ENCODE assay signal across 27 mouse cellular contexts in the genomic region with DNA sequence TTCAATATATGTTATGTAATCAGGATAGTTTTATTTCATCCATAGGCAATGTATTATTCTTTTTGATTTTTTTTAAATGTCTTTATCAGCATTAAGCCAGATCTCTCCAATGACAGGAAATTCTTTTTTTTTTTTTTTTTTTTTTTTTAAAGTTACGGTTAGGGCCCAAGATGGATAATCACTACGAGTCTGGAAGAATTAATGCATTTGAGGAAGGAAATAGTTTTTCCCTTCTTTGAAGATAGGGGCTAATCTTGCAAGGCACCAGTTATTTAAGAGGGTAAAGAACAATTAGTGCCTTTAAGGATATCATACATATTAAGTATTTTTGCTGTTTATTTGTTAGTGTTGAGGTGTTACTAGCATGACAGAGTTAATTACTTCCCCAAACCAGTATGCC.
A peak's percentile ranks its signal among the peaks of the same experiment; 100 is the strongest.
DNase-seq lines count a peak whose midpoint lies in the region; ATAC-seq and TF ChIP-seq lines count a peak whose summit lies in the region.
"Had no signal": no experiment of that assay in that cellular context is flagged by ENCODE, and none has a peak within 500 bp of the region (broad histone marks: within the 10 kb centered on the region; RNA-seq: fewer than 3 reads in every experiment).

No protein-coding gene starts in this region.

- ATAC-seq in lung, embryonic 15.5 days (ENCODE audit: borderline replicate concordance, extremely low read depth, low FRiP score, low TSS enrichment): no peak
- no peak for ATAC-seq in lung, postnatal 0 days
- peak; percentile 28; the same call in 1 of the 2 replicates for ATAC-seq in megakaryocyte progenitor cell, adult 5-6 weeks (replicated peaks; ENCODE audit: poor library complexity)
- ATAC-seq in stomach, postnatal 0 days (ENCODE audit: low FRiP score, low TSS enrichment): no peak
- no peak for ATAC-seq in hindbrain, embryonic 16.5 days
- ATAC-seq: activated CD4-positive, CD25-positive, alpha-beta regulatory T cell, adult 4 months; CD4-positive, CD25-positive, alpha-beta regulatory T cell, adult 4 months; forebrain, embryonic 13.5 days; forebrain, embryonic 16.5 days; intestine, postnatal 0 days had no signal

- no peaks in the 10 kb centered on the region for H3K9me3 ChIP-seq in lung, embryonic 15.5 days
- no peaks in the 10 kb centered on the region for H3K9me3 ChIP-seq in lung, postnatal 0 days (ENCODE audit: low read length)
- H3K9me3 ChIP-seq in MEL (replicated peaks; ENCODE audit: insufficient read depth, low read length): no peaks in the 10 kb centered on the region
- no peaks in the 10 kb centered on the region for H3K9me3 ChIP-seq in stomach, postnatal 0 days (ENCODE audit: control insufficient read depth, low read length)
- H3K9me3 ChIP-seq in hindbrain, embryonic 16.5 days (ENCODE audit: control insufficient read depth, low read length): no peaks in the 10 kb centered on the region
- H3K9me3 ChIP-seq: forebrain, embryonic 10.5 days; forebrain, embryonic 13.5 days; heart, embryonic 12.5 days; heart, embryonic 15.5 days; hindbrain, embryonic 10.5 days; hindbrain, embryonic 13.5 days had no signal

- no peak for DNase-seq in lung, postnatal 0 days (ENCODE audit: low spot score)
- peak; percentile 85 for DNase-seq in MEL (ENCODE audit: low read depth, low spot score)
- DNase-seq in stomach, postnatal 0 days (ENCODE audit: low spot score): no peak
- DNase-seq in gastrocnemius, postnatal 25 days: no peak
- no peak for DNase-seq in heart, adult 8-10 months (ENCODE audit: low spot score)
- DNase-seq: adrenal gland, postnatal 10 days; adrenal gland, postnatal 36 days; cerebellum, adult 11 months; cerebellum, adult 2 months; cerebellum, adult 9-11 months; cerebellum, postnatal 36 days; gastrocnemius, postnatal 10 days; heart, postnatal 10 days; heart, postnatal 36 days had no signal

- no peak overlapping the region for H3K9ac ChIP-seq in lung, embryonic 15.5 days
- H3K9ac ChIP-seq in lung, postnatal 0 days (replicated peaks; ENCODE audit: low read depth): no peak overlapping the region
- no peak overlapping the region for H3K9ac ChIP-seq in MEL (ENCODE audit: control insufficient read depth, low read depth, low read length, poor library complexity, severe bottlenecking)
- H3K9ac ChIP-seq in stomach, postnatal 0 days (ENCODE audit: low read length): no peak overlapping the region
- no peak overlapping the region for H3K9ac ChIP-seq in hindbrain, embryonic 16.5 days (ENCODE audit: low read depth, low read length)
- H3K9ac ChIP-seq: forebrain, embryonic 13.5 days; heart, embryonic 15.5 days; hindbrain, embryonic 13.5 days had no signal

- WGBS in lung, embryonic 15.5 days: 40% methylated on average over 2 of the region's 2 CpGs
- WGBS in lung, postnatal 0 days: 57% methylated on average over 2 of the region's 2 CpGs
- 34% methylated on average over 2 of the region's 2 CpGs for WGBS in stomach, postnatal 0 days
- WGBS in hindbrain, embryonic 16.5 days: 87% methylated on average over 2 of the region's 2 CpGs

- H3K4me1 ChIP-seq in lung, embryonic 15.5 days: peaks cover 25% of the 10 kb centered on the region
- H3K4me1 ChIP-seq in lung, postnatal 0 days (ENCODE audit: insufficient read depth, low read depth, low read length): no peaks in the 10 kb centered on the region
- peaks cover 28 to 35% of the 10 kb centered on the region in 2 experiments for H3K4me1 ChIP-seq in MEL (ENCODE audit: control insufficient read depth in 1 of 2, insufficient read depth in 2 of 2, low read length in 2 of 2)
- peaks cover 5% of the 10 kb centered on the region for H3K4me1 ChIP-seq in stomach, postnatal 0 days (replicated peaks; ENCODE audit: control insufficient read depth, insufficient read depth)
- H3K4me1 ChIP-seq in hindbrain, embryonic 16.5 days (ENCODE audit: control insufficient read depth, insufficient read depth, low read depth, low read length): peaks cover 5% of the 10 kb centered on the region

- no peak for TF ChIP-seq CTCF in lung, postnatal 0 days (IDR thresholded peaks at IDR 0.05)
- TF ChIP-seq CTCF in MEL (IDR thresholded peaks at IDR 0.05 in 2 of 3, conservative IDR thresholded peaks at IDR 0.05 in 1 of 3; ENCODE audit: control insufficient read depth in 1 of 3, insufficient read depth in 1 of 3, low read depth in 2 of 3, low read length in 3 of 3, poor library complexity in 1 of 3, severe bottlenecking in 1 of 3): no peak
- no peak for TF ChIP-seq CTCF in stomach, postnatal 0 days (IDR thresholded peaks at IDR 0.05; ENCODE audit: low read depth)

- no peak overlapping the region for H3K4me3 ChIP-seq in lung, embryonic 15.5 days
- no peak overlapping the region for H3K4me3 ChIP-seq in lung, postnatal 0 days (ENCODE audit: low read depth, low read length)
- no peak overlapping the region for H3K4me3 ChIP-seq in MEL (ENCODE audit: control insufficient read depth in 1 of 2, insufficient read depth in 1 of 2, low read depth in 2 of 2, low read length in 2 of 2)
- no peak overlapping the region for H3K4me3 ChIP-seq in stomach, postnatal 0 days (ENCODE audit: low read depth, low read length)
- no peak overlapping the region for H3K4me3 ChIP-seq in hindbrain, embryonic 16.5 days (ENCODE audit: low read length)
- H3K4me3 ChIP-seq: forebrain, embryonic 10.5 days; forebrain, embryonic 13.5 days; heart, embryonic 12.5 days; heart, embryonic 15.5 days; hindbrain, embryonic 10.5 days; hindbrain, embryonic 13.5 days had no signal

- no peak for TF ChIP-seq RAD21 in MEL (IDR thresholded peaks at IDR 0.05; ENCODE audit: low read depth, low read length)

- TF ChIP-seq EP300 in lung, postnatal 0 days (IDR thresholded peaks at IDR 0.05): no peak
- TF ChIP-seq EP300 in MEL (IDR thresholded peaks at IDR 0.05; ENCODE audit: low read depth in 1 of 2, low read length in 2 of 2): peak; percentile 97
- TF ChIP-seq EP300 in stomach, postnatal 0 days (optimal IDR thresholded peaks at IDR 0.05): no peak

- no peaks in the 10 kb centered on the region for H3K27me3 ChIP-seq in lung, embryonic 15.5 days
- H3K27me3 ChIP-seq in lung, postnatal 0 days (replicated peaks; ENCODE audit: insufficient read depth, low read length): no peaks in the 10 kb centered on the region
- no peaks in the 10 kb centered on the region for H3K27me3 ChIP-seq in MEL (ENCODE audit: control insufficient read depth in 1 of 2, insufficient read depth in 2 of 2, low read length in 2 of 2)
- no peaks in the 10 kb centered on the region for H3K27me3 ChIP-seq in stomach, postnatal 0 days (ENCODE audit: control insufficient read depth, insufficient read depth, low read length)
- H3K27me3 ChIP-seq in hindbrain, embryonic 16.5 days (replicated peaks; ENCODE audit: control insufficient read depth, insufficient read depth, low read length): no peaks in the 10 kb centered on the region
- H3K27me3 ChIP-seq: forebrain, embryonic 13.5 days; heart, embryonic 12.5 days; heart, embryonic 15.5 days; hindbrain, embryonic 13.5 days had no signal

- peak overlapping the region; percentile 63; the same call in 1 of the 2 replicates for H3K27ac ChIP-seq in lung, embryonic 15.5 days
- no peak overlapping the region for H3K27ac ChIP-seq in lung, postnatal 0 days (ENCODE audit: low read length)
- H3K27ac ChIP-seq in MEL (ENCODE audit: control insufficient read depth, low read depth, low read length): peak overlapping the region; percentile 95
- H3K27ac ChIP-seq in stomach, postnatal 0 days (replicated peaks): peak overlapping the region; percentile 73
- no peak overlapping the region for H3K27ac ChIP-seq in hindbrain, embryonic 16.5 days (ENCODE audit: low read depth, low read length)
- H3K27ac ChIP-seq: forebrain, embryonic 10.5 days; forebrain, embryonic 13.5 days; hindbrain, embryonic 10.5 days had no signal

- no peaks in the 10 kb centered on the region for H3K79me2 ChIP-seq in MEL (ENCODE audit: control insufficient read depth, insufficient read depth, low read length, poor library complexity)

- no peak overlapping the region for H3K4me2 ChIP-seq in lung, embryonic 15.5 days
- H3K4me2 ChIP-seq in lung, postnatal 0 days (replicated peaks; ENCODE audit: low read depth, low read length): no peak overlapping the region
- H3K4me2 ChIP-seq in stomach, postnatal 0 days (replicated peaks; ENCODE audit: low read depth): no peak overlapping the region
- no peak overlapping the region for H3K4me2 ChIP-seq in hindbrain, embryonic 16.5 days (ENCODE audit: low read length)
- H3K4me2 ChIP-seq: forebrain, embryonic 13.5 days; heart, embryonic 12.5 days; heart, embryonic 15.5 days; hindbrain, embryonic 13.5 days had no signal

- TF ChIP-seq POLR2A in MEL (IDR thresholded peaks at IDR 0.05; ENCODE audit: control insufficient read depth in 1 of 2, insufficient read depth in 1 of 2, low read depth in 1 of 2, low read length in 2 of 2, poor library complexity in 1 of 2): no peak

- no peaks in the 10 kb centered on the region for H3K36me3 ChIP-seq in lung, embryonic 15.5 days
- H3K36me3 ChIP-seq in lung, postnatal 0 days (ENCODE audit: insufficient read depth, low read length): no peaks in the 10 kb centered on the region
- H3K36me3 ChIP-seq in MEL (ENCODE audit: control insufficient read depth in 1 of 2, insufficient read depth in 2 of 2, low read length in 2 of 2): peaks cover 0 to 46% of the 10 kb centered on the region in 2 experiments; a peak in 2 of 4 replicates
- H3K36me3 ChIP-seq in stomach, postnatal 0 days (ENCODE audit: control insufficient read depth, insufficient read depth, low read length): no peaks in the 10 kb centered on the region
- H3K36me3 ChIP-seq in hindbrain, embryonic 16.5 days (ENCODE audit: control insufficient read depth, insufficient read depth, low read length): no peaks in the 10 kb centered on the region
- H3K36me3 ChIP-seq: forebrain, embryonic 10.5 days; heart, embryonic 12.5 days; heart, embryonic 15.5 days; hindbrain, embryonic 13.5 days had no signal

TF ChIP-seq in MEL, 35 proteins besides CTCF, POLR2A, EP300 and RAD21 (continues in another document):
- TF ChIP-seq NELFE (IDR thresholded peaks at IDR 0.05; ENCODE audit: low read depth, low read length) (no peak), ZMIZ1 (IDR thresholded peaks at IDR 0.05; ENCODE audit: low read depth, low read length) (no peak), E2F4 (IDR thresholded peaks at IDR 0.05; ENCODE audit: borderline replicate concordance, low read depth, low read length) (no peak), CHD1 (IDR thresholded peaks at IDR 0.05; ENCODE audit: low read depth, low read length) (no peak), USF1 (IDR thresholded peaks at IDR 0.05; ENCODE audit: low read depth, low read length) (no peak), BHLHE40 (IDR thresholded peaks at IDR 0.05; ENCODE audit: borderline replicate concordance, low read depth, low read length) (no peak), UBTF (IDR thresholded peaks at IDR 0.05; ENCODE audit: borderline replicate concordance, insufficient read depth, low read depth, low read length) (no peak), USF2 (IDR thresholded peaks at IDR 0.05; ENCODE audit: borderline replicate concordance in 1 of 2, insufficient read depth in 1 of 2, low read depth in 1 of 2, low read length in 2 of 2) (no peak), MXI1 (IDR thresholded peaks at IDR 0.05; ENCODE audit: low read depth, low read length) (no peak), GATA1 (IDR thresholded peaks at IDR 0.05; ENCODE audit: low read depth, low read length) (peak; percentile 97), POLR2AphosphoS5 (IDR thresholded peaks at IDR 0.05; ENCODE audit: borderline replicate concordance, low read depth, low read length) (no peak), ZC3H11A (IDR thresholded peaks at IDR 0.05; ENCODE audit: low read depth, low read length) (no peak)

Comparison
In these comparisons a context has a peak if more than half of its experiments do, and no peak if none do; other contexts are left out.
1. H3K27ac ChIP-seq: peak in lung, embryonic 15.5 days (single experiment), MEL (single experiment) and stomach, postnatal 0 days (single experiment); none in lung, postnatal 0 days (single experiment) and hindbrain, embryonic 16.5 days (single experiment).